Mouse (Mus musculus) adrenal gland, postnatal 25 days (tissue): ENCODE results near the gene Spata3. TPM values are rescaled to one million over a fixed set of nuclear protein-coding genes. Genes with fewer than 3 reads are reported as not detected.

Experiments
- DNase-seq: peaks from one replicate; pipeline ENCODE4 v3.0.0; 2021; ENCODE audit warnings: mixed read lengths
- total RNA-seq: library from RNA; stranded (reverse); gene quantifications from 2 replicates; pipeline ENCODE4 v1.2.3, GENCODE M21; 2021

The Spata3 gene
- total RNA-seq, 1 experiment from 2014 or later, result not detected

DNA sequence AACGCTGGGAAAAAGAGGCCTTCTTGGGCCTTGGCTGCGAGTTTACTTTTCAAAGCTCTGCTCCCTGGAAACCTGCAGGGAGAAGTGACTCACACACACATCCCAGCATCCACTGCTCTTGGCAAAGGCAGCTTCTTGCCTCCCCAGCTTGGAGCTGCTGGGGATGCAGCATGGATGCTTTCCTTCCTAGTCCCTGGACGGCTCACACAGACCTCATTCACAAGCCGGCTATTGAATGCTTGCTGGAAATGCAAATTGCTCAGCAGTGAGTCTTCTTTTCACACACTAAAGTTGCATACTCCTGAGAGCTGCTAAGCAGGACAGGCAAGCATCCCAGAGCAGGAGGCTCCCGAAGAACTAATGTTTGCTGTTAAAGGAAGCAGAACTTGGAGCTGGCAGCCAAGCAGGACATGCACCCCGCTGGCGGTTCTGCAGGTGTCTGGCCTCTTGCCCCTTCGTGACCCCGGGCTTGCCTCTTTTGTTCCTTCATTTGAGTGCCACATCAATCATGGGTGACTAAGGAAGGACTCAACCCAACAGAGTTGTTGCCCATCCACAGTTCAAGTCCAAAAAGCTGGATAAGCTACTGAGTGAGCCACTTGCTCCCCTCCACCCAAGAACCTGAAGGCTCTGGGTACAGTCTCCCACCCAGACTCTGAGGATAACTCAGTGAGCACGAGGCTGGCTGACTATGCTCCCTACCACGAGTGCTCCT, 15.8 kb downstream of the Spata3 start:
- DNase-seq, result no peak

DNA sequence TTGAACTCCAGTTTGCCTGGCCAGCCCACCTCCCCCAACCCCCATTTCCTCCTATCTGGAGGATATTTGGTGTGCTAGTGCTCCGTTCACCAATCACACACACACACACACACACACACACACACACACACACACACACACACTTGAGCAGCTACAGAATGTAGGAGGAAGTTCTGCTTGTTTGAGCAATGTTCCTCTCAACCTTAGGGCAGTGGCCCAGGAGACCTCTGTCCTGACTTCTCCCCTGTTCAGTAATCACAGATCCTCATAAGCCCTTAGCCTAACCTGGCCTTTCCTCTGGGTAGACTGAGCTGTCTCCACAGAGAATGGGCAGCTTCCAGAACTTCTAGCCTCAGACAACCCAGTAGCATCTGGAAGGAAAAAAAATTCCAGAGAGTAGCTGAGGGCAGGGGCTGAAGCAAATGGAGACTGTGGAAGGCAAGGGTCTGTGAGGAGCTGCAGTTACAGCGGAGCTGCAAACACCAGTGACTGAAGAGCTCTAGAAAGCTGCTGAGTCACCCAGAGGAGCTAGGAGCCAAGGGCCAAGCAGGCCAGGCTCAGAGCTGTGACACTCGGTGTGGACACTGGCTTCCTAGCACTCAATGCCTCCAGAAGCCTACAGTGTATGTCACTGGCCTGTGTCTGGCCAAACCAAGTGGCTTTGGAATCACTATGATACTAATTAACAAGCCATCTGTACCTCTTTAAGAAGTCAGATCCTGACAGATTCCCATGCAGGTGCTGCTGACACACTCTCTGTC, 21.8 kb downstream of the Spata3 start:
- DNase-seq, result peak; percentile 41

DNA sequence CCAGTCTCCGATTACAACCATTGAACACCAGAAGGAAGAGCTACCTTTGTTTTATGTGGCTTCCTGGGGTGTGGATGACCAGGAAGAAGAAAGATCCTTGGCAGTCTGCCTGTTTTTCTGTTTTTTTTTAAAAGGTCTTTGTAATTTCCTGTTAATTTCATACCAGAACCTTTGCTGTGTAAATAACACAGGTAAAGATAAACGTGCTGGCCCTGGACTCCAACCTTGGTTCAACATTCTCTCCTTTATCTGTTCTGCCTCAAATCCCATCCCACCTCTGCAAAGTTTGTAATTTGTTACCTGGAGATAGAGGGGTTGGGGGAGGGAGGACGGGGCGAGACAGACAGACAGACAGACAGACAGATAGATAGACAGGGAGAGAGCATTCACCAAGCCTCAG, 23.5 kb downstream of the Spata3 start:
- no peak for DNase-seq

DNA sequence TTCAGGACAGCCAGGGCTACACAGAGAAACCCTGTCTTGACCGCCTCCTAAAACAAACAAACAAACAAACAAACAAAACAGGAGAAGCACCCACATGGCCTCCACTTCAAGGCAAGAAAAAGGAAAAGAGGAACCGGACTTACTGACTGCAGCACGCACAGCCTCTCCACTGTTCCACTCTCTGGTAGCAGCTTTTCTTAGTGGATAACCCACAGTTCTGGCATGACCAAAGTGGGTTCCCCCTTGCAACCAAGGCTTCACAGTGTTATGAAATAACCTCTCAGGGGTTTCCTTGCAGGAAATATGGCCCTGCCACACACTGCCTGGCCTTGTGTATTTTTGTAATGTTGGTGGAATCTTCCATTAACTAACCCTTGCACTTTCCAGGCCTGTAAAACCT, 24.2 kb downstream of the Spata3 start:
- no peak for DNase-seq

DNA sequence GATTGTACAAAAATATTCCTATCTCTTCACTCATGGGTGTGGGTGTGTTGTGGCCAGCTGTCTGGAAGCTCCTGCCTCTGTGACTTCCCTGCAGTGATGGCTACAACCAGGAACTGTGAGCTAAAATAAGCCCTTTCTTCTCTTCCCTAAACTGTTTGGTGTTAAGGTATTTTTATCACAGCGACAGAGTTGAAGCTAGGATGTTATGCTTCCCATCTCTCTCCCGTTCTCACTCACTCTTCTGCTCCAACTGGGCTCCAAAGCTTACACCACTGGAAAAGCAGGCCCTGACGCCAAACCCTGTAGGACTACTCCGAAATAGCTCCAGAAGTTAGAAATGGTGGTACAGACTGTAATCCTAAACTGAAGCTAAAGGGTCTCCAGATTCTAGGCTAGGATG, 28.4 kb downstream of the Spata3 start:
- DNase-seq, result no peak

DNA sequence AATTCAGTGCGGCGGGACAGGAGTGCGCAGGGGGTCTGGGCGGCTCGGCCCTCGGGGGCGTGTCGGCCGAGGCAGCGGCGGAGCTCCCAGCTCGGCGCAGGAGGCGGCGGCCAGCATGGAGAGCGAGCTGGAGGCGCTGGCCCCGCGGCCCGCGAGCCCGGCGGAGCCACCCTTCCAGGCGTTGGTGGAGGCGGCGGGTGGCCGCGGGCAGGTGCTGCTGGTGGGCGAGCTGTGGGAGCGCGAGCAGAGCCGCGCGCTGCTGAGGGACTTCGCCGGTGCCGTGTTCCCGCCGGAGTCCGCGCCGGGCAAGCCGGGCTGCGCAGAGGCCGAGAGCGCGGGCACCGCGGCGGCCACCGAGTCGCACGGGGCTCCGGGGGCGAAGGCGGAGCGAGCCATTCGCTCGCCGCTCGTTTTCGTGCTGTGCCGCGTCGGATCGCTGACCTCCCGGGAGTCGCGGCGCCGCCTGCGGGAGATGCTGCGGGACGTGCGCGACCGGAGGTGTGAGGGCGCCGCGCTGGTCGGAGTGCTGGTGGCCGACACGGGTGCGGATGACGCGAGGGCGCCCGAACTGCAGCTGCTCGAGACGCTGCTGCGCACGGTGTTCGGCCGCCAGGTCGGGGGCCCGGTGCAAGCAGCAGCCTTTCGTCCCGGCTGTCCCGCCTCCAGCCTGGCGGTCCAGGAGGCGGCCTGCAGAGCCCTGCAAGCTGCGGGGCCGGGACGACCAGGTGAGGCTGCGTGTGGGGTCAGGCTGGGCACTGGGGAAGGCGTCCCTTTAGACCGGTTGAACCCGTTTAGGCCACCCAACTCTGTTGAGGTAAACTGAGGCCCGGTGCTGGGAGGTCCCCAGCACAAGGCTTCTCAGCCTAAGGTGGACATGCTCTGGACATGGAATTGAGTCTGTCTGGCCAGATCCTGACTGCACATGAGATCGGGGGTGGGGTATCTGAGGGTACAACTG, 29.5 kb downstream of the Spata3 start, which contains the start of gene 2810459M11Rik:
2810459M11Rik (plus strand) TSS at position 16 of the 958 bp plus-strand sequence.
- peak; percentile 54 for DNase-seq

DNA sequence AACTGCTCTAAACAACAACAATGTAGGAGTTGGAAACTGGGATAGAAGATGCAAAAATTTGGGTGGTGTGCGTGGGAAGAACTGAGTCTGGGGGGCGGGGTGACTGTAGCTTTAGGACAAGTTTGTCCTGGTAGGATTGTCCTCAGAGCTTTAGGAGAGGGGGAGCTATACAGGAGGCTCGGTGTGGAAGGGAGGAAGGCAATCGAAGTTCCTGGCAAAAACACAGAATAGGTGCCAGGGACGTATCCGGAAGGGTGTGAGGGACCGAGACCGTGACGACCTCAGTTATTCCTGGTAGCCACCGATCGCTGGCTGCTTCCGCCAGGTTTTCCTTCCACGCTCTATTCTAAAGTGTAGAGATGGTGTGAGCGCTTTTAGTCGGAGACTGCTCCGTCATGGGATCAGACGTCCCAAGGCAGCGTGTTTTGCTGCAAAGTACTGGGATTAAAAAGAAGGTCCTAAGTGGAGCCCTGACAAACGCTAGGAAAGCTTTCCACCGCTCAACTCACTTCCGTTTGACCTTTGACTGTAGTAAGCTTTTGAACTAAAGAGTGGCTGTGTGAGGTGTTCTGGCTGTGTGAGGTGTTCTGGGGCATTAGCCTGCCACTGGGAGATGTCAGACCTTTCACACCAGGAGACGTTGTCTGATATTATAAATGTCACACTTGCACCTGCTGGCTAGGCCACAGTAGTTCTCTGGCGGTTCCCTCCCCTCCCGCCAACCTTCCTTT, 30.4 kb downstream of the Spata3 start:
- DNase-seq, result no peak

DNA sequence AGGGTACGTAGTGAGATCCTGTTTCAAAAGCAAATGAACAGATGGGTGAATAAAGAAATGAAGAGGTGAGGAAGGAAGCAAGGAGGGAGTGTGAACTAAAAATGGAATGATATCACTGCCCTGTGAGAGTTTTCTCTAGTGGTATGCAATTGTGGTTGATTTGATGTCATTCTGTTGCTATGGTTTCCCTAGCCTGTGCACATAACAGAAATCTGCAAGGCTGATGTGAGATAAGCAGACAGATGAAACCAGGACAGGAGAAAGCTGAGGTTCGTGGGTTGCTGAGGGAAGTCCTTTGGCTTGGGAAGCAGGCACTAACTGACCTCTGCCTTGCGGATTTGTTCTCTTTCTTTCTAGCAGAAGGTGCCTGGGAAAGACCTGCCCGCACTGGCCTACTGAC, 31.6 kb downstream of the Spata3 start:
- no peak for DNase-seq

DNA sequence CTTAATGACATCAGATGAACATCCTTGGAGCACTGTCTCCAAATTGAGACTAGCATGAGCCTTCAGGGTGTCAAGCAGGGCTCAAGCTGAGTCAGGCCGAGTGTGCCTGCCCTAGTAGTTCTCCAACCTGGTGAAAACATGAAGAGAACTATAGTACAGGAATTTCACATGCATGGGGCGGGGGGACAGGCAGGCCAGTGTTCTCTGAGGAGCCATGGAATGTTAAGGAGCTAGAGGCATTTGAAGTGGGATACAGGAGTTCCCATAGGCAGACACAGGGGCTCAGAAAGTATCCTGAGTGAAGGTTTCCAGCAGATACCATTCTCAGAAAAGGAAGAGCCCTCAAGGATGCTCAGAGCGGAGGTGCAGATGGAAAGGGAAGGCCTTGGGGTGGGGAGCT, 32.1 kb downstream of the Spata3 start:
- DNase-seq, result no peak

DNA sequence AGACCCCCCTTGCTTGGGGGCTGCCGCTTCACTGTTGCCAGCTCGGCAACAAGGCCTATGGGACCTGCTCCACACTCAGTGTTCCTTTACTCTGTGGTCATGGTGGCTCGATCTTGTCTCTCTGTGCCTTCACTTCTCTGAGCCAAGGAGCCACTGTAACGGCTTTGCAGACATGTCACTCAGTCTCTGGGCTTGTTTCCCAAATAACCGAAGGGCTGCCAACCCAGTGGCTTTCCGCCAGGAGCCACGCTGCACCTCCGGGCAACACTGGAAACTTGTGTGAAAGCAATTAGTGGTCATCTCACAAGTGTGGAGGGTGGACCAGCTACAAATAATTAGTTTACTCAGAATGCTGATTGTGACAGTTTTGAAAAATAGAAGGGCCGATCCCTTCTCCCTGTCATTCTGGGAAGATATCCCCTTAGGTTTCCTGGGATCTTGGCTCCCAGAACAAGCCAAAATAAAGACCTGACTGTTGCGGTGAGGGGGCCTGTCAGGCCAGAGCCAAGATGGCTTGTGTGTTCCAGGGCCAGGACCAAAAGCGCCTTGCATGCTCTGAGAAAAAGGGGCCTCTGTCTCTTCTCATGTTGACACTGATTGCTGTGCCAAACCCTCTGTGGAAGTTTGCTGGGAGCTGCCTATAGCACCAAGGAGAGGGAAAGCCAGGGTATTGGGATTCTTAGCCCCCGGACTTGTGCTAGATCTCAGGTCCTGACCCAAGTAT, 36.7 kb downstream of the Spata3 start:
- peak; percentile 72 for DNase-seq

DNA sequence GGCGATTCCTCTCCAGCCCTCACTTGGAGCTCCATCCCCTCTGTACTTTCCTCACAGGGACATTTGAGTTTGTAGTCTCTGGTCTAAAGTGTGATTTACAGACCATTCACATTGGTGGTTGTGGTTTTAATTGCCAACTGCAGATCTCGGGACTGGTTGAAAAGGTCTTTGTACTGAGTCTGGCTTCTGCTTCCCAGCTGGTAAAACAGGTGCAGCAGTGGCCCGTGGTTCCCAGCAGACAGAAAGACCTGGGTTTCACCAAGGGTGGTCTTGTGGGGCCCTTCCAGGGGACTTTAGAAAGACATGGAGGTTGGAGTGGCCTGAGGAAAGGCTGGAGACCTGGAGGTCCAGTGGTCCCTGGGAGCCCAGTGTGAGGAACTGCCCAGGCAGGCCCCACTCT, 38.3 kb downstream of the Spata3 start:
- no peak for DNase-seq

DNA sequence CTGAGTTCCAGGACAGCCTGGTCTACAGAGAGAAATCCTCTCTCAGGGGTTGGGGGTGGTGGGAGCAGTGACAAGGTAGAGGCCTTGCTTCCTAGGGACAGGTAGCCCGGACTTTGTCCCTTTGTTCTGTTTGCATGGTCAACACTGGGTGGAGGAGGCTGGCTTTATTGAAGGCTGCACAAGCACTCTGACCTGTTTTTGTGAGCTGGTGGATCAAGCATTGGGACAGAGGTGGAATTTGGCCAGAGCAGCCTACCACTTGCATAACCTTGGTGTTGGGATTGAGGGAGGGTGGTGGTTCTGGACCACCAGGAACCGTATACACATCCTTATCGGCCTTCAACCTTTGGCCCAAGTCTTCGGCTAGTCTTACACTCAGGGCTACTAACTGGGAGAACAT, 39.7 kb downstream of the Spata3 start:
- no peak for DNase-seq

DNA sequence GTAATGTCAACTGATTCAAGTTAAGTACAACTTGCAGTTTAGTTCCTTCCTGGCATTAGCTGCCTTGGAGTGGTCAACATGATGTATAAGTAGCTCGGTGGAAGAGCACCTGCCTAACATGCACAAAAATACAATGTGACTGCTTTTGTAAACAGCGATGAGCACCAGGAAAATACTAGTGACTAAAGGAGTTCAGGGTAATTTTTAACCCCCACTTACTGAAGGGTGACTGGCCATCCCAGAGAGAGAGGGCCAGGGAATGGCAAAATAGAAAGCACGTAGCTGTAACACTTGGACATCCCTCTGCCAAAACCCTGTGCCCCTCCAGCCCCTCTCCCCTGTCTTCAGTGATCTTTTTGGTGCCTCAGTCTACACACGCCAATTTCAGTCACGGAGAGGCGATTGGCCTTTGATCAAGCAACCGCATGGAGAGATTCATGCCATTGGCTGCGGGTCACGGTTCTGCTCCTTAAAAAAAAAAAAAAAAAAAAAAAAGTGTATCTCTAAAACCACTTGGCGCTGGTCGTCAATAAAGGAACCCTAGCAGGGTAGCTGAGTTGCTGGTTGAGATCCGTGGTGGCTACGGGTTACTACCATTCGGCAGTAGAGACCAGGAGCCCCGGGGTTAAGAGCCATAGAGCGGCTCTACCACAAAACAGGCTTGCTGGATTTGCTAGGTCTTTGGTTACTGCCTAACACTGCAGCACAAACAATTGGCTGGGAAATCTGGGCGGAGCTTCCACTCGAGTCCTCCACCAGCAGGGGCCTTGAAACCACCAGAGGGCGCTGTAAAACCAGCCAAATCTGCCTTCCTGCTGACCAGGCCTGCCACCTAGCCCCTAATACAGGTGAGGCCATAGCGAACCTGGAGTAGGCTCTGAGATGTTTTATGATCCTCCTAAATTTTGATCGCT, 42.5 kb downstream of the Spata3 start:
- DNase-seq, result peak; percentile 91

DNA sequence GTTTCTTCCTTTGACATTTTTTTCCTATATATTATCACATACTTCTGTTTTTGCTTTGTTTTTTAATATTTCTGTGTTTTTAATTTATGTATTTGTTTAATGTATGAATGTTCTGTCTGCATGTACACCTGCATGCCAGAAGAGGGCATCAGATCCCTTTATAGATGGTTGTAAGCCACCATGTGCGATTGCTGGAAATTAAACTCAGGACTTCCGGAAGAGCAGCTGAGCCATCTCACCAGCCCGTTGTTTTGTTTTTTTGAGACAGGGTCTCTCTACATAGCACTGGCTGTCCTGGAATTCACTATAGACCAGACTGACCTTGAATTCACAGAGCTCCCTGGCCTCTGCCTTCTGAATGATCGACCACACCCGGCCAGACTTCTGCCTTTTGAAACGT, 45.9 kb downstream of the Spata3 start:
- DNase-seq, result no peak

DNA sequence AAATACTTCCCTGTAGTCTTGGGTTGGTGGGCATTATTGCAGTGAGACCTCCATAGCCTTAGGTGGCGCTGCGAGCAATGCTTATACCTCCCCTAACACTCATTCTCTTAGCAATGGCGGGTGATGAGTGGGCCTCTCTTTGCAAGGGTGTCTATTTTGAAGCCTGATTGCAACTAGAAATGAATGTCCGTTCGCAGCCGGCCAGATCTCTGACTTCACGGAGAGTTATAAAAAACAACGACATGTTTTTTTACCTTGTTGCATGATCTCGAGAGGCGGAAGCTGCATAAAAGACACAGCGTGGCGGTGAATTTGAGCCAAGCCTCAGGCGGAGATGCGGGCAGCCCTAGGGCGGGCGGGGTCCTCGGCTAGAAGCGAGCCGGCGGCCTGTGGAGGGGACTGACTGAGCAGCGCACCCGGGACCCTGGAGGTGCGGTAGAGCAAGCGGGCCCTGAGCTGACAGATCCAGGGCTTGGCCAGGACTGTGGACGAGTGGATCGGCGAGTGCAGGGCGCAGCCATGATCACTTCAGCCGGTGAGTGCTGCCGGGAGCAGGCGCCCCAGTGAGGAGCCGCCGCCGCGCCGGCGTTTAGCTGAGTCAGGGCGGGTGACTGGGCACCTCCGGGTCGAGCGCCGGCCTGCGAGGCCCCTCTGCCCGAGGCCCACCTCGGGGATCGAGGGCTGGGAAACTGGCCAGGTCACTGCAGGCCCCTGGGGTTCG, 47.8 kb downstream of the Spata3 start, which contains the start of gene Psmd1:
Psmd1 (plus strand) TSS at position 117 of the 721 bp plus-strand sequence.
- peak; percentile 85 for DNase-seq

DNA sequence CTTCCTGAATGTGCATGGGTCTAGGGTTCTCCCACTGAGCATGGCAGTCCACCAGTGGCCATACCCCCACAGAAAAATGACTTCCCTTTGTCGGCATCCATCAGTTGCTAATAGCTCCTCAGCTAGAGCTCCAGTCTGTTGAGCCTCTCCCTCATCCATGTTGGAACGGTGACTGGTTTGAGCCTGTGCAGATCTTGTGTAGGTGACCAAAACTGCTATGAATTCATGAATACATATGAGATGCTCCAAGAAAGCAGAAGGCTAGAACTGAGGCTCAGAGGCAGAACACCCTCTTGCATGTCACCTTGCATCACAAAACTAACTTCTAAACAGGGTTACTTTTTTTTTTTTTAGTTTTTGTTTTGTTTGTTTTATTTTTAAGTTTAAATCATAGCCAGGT, 59.9 kb downstream of the Spata3 start:
- no peak for DNase-seq
